Mouse (Mus musculus) right cerebral cortex, postnatal 10 days (tissue): ENCODE data around the gene Tmem266.

Experiments
- DNase-seq, 2 experiments: peaks; one replicate each; pipeline ENCODE4 v3.0.0; 2021; ENCODE audit warnings: low spot score in 2 of 2

The Tmem266 gene

DNA sequence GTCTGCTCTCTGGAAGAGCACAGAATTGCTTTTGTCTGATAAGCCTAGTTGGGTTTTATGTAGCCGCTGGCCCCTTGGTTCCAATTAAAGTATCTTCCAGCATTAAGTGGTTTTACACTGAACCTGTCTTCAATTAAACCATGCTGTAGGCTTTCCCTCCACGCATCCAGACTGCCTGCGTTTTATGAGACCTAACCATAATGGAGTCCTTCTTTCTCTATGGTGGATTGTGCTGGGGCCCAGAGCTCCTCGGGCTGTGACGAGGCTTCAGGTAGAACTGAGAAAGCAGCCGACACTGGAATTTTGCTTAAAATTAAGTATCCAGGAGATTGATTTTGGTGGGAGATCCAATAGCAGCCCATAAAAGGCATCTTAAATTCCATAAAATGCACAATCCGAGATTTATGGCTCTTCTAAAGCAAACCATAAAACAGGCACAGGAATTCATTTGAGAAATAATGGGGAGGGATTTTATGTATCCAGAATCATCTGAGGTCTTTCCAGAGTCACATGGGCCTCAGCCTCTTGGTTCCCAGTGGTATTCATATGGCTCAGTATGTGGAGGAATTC is 72.4 kb downstream of the Tmem266 start:
- DNase-seq: no peak

DNA sequence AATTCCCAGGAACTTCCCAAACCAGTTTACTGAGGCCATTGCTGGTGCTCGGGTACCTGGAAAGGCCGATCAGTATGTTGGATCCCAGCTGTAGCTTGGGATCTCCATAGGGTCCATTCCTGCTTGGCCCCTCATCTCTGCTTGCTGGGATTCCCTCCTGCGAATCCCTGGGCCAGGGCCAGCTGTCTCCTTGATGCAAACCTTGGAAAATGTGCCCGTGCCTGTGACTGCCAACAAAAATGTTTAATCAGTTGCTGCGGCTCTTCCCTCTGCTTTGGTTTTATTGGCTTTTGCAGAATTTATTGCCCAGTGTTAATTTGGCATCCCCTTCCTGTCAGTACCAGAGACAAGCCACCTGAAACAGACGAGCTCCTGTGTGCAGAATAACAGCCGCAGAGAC is 75.6 kb downstream of the Tmem266 start:
- peak; percentile 38 for DNase-seq

DNA sequence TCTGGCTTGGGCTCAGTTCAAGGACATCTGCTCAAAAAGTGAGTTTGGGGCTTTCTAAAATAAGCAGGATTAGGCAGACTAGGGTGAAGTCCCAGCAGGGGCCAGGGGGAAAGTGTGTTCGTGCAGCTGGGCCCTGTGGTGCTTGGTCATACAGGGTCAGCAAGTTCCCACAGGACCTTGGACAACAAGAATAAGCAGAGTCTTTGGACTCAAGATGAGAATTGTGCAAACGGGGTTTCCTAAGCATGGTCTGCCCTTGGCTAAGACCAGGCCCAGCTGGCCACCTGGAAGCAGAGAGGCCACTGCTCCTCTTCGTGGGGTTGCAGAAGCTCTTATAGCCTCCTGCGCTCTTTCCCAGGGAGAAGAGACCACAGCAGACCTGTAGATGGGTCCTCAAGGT is 77.5 kb downstream of the Tmem266 start:
- no peak for DNase-seq

DNA sequence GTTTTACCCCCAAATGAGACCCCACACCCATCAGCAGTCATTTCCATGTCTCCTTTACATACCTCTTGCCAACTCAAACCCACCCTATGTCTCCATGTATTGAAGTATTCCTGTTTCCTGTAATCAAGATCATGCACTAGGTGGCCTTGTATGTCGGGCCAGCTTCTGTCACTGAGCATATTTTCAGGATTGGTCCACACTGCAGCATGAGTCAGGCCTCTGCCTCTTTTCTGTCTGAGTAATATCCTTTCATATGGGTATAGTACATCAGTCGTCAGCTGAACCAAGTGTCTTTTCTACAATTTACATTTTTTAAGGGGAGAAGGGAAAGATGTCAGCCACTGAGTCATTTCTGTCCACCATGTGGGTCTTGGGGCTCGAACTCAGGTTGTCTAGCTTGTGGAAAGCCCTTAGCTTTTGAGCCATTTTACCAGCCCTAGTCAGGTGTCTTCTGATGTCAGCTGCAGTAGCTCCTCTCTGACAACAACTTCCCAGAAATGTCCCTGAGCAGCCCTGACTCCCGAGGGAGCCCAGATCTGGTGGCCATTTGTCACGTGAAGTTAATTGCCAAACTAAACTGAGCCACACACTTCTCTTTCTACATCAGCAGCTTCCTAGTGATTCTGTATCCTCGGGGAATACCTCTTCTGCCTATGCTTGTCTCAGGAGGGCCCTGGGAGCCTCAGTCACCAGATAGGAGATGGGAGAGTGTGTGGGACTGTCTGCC is 78.4 kb downstream of the Tmem266 start:
- no peak for DNase-seq

DNA sequence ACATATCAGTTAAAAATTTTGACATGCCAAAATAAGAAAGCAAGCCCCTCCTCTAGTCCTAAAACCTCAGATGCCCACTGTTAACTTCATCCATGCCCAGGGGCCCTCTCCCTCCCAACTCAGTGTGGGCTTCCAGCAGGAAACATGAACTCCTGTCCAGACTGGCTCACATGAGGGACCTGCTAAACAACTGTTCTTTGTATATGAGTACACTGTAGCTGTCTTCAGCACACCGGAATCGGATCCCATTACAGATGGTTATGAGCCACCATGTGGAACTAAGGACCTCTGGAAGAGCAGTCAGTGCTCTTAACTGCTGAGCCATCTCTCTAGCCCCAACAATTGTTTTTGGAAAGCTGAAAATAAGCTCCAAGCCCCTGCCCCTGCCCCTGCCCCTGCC is 80.1 kb downstream of the Tmem266 start:
- DNase-seq: no peak

DNA sequence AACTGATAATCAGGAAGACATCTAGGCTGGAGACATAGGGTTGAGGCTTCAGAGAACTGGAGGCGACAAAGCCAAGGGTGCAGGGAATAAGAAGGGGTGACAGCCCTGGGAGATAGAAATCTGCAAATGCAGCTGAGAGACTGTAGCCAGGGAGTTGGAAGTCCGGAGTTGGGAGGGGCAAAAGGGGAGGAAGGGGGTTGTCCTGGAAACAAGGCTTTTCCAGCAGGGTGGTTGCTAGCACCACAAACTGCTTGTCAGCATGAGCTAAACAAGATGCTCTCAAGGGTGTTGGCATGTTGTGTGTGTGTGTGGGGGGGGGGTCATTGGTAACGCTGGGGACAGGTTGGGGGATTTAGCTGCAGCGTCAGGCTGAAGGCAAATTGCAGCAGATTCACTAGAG is 82.1 kb downstream of the Tmem266 start:
- DNase-seq: peak; percentile 32 to 47

DNA sequence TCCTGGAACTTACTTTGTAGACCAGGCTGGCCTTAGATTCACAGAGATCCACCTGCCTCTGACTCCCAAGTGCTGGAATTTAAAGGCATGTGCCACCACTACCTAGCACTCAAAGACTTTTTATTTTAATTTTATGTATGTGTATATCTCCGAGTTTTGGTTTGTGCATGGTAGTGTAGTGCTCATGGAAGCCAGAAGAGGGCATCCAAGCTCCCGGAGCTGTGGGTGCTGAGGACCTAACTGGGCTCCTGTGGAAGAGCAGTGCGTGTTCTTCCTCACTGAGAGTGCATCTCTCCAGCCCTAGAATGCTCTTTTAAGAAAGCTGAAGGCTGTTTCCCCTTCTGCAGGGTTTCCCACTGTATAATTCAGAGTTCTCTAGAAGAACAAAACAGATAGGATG is 83.1 kb downstream of the Tmem266 start:
- DNase-seq: no peak

DNA sequence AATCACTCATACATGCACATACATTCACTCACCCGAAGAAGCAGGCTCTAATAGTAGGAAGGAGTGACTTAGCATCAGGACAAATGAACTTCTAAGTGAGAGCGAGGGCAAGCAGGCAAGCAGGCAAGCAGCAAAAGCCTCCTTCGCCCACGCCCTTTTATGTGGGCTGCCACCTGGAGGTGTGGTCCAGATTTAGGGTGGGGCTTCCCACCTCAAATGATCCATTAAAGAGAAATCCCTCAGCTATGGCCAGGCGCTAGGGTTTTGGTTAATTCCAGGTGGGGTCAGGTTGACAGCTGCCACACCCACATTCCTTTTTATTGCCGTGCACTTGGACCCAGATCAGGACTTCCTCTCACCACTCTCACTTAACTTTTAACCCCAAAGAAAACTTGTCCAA is 83.7 kb downstream of the Tmem266 start:
- no peak for DNase-seq

DNA sequence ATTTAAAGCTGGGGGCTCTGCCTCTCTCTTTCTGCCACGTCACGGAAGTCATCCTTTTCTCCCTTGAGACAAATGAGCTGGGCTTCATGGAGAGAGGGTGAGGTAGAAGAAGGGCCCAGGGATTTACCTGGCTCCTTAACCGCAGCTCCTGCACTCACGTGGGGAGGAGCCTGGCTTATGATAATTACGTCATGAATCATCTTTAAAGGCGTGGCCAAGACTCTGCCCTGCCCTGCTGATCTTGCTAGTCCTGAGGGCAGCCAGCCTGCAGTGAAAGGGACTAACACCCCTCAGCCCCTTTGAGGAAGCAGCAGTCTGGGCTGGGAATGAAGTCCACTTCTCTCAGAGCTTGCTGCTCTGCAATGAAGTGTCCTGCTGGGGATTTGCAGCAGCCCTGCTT is 84.4 kb downstream of the Tmem266 start:
- DNase-seq: no peak

DNA sequence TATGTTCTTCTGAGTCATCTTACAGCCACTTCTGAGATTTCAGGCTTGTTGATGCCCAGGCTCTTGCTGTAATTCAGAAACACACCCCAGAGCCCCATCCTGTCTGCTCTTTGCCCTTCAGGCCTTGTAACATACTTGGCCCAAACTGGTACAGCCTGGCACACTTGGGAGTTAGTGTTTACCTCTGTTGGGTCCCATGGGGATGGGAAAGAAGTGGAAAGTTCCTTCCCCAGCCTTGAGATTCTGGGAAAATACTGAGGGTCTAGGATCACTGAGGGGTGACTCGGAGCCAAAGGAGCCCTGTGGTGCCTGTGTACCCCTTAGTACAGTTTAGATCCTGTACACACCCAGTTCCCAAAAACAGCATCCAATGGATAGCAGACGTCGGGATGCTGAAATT is 95.1 kb downstream of the Tmem266 start:
- no peak for DNase-seq

DNA sequence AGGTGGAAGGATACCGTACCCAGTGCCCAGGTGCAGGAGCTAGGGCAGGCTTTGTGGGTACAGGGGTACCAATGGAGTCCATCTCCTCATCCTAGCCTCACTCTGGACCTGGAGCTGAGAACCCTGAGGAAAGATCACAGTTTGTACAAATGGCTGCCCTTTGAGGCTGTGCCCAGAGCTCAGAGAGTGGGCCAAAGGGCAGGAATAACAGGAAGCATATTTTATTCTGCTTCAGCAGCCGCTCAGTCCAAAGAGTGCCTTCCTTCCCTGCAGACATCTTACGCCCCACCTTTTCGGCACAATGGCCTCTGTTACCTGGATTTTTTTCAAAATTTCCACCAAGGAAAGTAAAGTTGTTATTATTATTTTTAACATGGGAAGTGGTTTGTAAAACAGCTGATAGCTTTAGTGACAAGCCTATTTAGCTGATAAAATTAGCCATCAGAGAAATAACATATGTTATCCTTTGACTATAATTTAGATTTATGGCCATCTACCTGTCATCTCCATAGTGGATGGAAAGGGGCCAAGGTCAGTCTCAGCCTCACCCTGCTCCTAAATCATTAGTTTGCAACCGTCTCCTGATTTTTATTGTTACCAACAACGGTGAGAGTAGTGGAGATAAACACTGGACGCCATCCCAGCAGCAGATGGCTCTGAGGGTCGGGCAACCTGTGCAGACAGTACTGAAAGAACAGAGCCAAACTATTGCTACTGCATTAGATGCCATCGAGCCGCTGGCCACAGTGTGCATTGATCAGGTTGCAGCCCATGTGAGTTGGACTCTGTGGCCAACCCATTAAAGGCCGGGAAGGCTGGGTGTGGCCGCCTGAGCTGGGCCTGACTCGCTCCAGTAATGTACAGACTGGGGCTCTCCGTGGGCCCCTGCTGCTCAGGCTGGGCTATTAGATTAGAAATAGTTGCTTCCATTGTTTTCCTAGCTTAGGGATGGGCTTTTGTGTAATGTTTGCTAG is 97.0 kb downstream of the Tmem266 start:
- DNase-seq: no peak

DNA sequence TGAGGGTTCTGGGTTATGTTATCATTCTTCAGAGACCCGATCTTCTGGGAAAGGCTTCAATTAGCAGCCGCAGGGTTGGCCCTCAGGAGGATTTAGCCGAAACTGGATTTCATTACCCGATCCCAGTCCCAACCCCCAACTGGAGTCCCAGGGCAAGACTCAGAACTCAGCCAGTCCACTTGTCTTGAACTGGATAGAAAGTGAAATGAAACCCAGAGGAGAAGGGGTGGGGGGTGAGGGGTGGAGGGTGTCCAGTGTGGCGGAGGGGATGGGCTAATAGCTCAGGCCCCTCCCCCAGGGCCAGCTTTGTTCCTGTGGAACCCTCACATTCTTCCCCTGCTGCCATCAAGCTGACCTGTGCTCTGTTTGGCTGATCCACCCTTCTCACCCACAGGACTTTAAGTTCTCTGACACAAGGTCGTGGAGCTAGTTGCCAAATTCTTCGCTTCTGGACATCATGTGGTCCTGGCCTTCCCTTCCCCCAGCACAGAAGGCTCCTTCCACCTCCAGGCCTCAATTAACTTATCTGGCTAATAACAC is 98.6 kb downstream of the Tmem266 start:
- no peak for DNase-seq

DNA sequence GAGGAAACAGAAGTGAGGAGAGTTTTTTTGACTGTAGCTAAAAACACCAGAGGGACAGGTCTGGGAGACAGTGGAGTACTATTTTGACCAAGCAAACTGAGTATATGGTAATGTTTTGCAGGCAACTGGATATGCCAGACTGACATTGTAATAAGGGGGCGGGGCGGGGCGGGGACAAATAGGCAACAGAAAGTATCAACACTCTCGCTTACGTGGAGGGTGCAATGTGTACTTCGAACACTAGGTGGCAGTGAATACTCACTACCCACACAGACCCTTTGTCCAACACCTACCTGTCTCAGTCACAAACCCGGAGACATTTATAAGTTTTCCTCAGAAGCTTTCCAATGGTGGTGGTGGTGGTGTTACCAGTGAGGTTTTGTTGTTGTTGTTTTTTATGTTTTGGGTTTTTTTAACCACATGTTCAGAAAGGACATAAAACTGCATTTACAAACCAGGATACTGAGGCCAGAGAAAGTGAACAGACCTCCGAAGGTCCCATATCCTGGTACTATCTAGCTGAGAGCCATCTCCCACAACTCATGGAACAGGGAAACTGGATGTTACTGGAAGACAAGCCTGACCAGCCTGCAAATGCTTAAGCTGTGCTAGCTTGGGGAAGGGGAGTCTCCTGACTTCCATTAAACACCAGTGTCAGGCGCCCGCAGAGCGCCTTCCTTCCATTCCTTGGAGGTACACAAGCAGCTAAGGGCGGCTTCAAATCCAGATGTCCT is 102.7 kb downstream of the Tmem266 start:
- peak; percentile 78 to 80 for DNase-seq

DNA sequence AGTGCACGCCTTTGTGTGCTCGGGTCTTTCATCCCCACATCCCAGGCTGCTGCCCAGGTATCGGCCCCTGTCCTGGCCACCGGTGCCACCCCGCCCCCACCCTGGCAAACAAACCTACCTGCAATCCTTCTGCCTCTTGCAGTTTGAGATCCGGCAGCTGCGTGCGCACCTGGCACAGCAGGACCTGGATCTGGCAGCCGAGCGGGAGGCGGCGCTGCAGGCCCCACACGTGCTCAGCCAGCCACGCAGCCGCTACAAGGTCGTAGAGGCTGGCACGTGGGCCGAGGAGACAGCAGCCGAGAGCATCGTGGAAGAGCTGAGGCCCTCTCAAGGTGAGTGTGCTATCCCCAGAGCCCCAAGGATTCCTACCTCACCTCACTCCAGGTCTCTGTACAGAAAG is 103.4 kb downstream of the Tmem266 start:
- DNase-seq: no peak

DNA sequence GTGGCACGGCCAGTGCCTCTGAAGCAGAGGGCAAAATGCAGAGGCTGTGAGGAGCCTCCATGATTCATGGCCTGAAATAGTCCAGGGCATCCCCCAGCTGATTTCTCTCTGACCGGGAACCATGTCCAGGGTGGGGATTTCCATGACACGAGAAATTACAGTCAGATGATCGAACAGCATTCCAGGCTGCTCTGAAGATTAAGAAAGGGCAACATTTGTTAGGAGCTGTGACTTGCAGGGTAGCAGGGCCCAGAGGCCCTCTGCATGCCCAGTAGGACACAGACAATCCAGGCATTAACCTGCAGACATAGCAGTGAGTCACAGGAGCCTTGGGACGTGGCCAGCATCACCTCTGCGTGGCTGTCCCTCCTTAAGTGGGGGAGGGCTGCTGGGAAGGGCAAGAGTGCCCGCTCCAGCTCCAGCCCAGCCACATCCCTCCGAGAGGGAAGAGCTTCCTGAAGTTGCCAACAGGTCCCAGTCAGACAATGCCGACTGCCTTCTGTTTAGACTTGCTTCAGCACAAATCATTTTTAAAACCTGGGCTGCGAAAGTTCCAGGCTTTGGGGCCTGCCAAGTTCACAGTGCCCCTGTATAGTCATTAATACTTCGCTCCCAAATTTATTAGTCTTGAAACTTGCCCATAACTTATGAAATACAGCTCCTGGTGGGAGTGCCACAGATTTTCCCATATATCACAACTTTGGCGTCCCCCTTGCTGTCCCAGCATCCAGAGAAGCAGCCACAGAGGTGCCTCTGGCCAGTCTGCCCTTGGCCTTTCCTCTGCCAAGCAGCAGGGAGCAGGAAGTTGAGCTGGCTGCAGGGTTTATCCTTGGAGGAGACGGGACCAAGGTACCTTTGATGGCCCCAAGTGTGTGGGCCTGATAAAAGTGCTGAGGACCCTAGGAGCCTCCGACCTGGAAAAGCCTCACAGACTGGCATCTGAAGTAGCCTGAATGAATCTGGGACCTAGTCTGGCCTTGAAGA is 105.9 kb downstream of the Tmem266 start:
- DNase-seq: no peak

DNA sequence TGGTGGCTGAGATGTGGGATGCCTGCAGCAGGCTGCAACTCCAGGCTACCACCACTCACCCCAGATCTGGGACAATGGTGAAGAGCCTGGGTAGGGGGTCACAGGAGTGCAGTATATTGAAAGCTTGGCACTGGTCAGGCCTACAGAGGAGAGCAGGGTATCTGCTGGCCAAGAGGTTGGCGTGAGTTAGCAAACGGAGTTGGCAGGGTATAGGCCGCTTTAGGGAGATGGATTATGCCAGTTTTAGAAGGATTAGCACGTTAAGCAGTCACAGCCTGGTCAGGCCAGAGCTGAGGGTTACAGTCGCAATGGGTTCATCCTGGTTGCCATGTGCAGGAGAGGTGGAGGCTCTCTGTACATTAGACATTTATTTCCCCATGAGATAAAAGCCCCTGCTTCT is 107.2 kb downstream of the Tmem266 start:
- no peak for DNase-seq

DNA sequence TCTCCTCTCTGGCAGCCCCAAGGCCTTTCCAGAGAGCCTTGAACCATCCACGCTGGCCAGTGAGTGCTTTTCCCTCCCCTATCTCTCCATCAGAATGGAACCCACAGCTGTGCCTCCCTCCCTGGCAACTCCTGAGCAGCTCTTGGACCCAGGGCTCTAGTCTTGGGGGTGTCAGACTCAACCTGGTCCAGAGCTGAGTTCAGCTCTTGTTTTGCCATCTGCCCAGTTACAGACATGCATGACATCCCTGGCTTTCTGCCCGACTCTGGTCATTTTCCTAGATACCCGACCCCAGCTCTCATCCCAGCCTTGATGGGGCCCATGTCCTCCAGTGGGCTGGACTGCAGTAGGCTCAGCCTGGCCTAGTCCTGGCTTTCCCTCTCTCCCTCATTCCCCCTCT is 111.7 kb downstream of the Tmem266 start:
- peak in 1 of 2 experiments; percentile 15 for DNase-seq

DNA sequence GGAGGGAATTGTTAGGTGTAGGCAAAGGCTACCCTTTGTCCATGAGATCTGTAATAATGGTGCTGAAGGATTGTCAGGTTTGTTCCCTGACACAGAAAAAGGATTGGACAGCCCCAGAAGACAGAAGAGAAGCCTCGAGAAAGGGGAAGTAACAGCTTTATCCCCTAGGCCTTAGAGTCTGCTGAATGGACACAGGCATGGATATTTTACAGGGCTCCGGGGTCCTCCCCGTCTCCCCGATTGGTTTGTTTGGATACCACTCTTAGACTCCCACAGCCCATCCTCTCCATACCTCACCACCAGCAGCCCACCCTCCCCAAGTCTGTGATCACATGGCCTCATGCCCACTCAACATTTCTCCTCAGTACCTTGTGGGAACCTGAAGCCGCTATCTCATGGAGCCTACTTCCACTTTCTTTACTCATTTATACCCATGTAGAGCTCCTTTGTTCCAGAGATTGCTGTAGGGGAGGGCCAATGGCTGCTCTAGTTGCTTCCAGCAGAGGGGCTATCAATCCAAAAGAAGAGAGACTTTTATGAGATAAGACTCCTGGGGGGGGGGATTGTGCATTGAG is 112.6 kb downstream of the Tmem266 start:
- peak in 1 of 2 experiments; percentile 11 for DNase-seq

DNA sequence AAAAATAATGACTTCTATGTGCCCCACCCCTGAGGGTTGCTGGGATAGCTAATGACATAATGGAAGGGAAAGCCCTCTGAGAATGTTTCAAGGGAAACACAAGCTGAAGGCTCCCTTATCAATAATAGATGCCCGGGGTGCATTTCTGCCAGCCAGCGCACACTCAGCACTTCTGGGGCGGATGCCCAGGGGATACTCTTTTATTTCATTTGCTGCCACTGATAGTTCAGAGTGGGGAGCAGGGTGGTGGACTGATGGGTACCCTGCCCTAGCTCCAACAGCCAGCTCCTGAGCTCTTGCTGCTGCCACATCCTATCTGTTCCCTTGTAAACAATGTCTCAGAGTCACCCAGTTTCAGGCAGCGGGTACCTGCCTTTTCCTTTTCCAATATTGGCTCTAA is 120.8 kb downstream of the Tmem266 start:
- no peak for DNase-seq

DNA sequence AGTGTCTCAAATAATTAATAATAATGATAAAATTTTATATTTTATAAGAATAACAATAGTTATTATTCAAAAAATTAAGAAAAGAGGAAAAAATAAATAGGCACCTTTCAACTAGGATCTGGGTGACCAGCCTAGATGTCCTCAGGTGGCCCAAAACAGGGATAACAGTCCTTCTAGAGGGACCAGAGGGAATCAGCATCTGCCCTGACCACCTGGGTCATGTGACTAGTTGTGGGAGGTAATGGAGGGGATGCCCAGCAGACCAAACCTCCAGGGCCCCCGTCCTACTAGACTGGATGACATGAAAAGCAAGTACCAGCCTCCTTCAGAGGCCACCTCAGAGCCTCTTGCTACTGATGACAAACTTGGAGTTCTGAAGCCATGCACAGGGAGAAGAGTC is 122.4 kb downstream of the Tmem266 start:
- no peak for DNase-seq
